8 mouse cellular contexts compared by ENCODE assay signal in genomic region chr7:113513286-113513962, GRCm38 (mm10). TPM values are rescaled to one million over a fixed set of nuclear protein-coding genes. Genes with fewer than 3 reads are reported as not detected.
A peak's percentile ranks its signal among the peaks of the same experiment; 100 is the strongest.
DNase-seq lines count a peak whose midpoint lies in the region; ATAC-seq and TF ChIP-seq lines count a peak whose summit lies in the region.

TSS of gene Far1 (plus strand) at chr7:113513834.

- ATAC-seq in activated CD4-positive, CD25-positive, alpha-beta regulatory T cell, adult 4 months = peak; percentile 90
- peak; percentile 83 for ATAC-seq in megakaryocyte progenitor cell, adult 5-6 weeks (replicated peaks; ENCODE audit: poor library complexity)

- no peak for TF ChIP-seq CTCF in cortical plate, adult 2 months (IDR thresholded peaks at IDR 0.05; ENCODE audit: extremely low read depth, insufficient read depth, low read length)

- H3K4me1 ChIP-seq in cortical plate, adult 2 months (ENCODE audit: control insufficient read depth, insufficient read depth, low read length) = 0 out of 2 replicates have a peak, but pooled peaks cover 1% of the 10 kb centered on the region

- H3K4me3 ChIP-seq in cortical plate, adult 2 months (ENCODE audit: insufficient read depth, low read length) = peak within 1 kb of the TSS; percentile 54

- H3K27ac ChIP-seq in cortical plate, adult 2 months (ENCODE audit: insufficient read depth, low read length) = peak within 1 kb of the TSS; percentile 95

- peak; percentile 91 for TF ChIP-seq POLR2A in cortical plate, adult 2 months (IDR thresholded peaks at IDR 0.05; ENCODE audit: extremely low read depth, insufficient read depth, low read length)

- peak; percentile 99 for DNase-seq in gastrocnemius, postnatal 10 days
- DNase-seq in induced T-regulatory cell, adult 2 months (ENCODE audit: low read depth) = peak; percentile 97
- DNase-seq in left cerebral cortex, adult 9 months (ENCODE audit: low spot score in 2 of 2) = peak; percentile 97 to 98
- DNase-seq in right cerebral cortex, postnatal 14 days = peak; percentile 99
- DNase-seq in urinary bladder, postnatal 36 days (ENCODE audit: low spot score in 2 of 2) = peak; percentile 97 to 98

RNA-seq across cellular contexts. Expression of gene Far1, which starts in this region (rescaled TPM):
- polyA plus RNA-seq in activated CD4-positive, CD25-positive, alpha-beta regulatory T cell, adult 4 months (2017; shearing (Covaris generic)) = 100 to 1,000 TPM in 1 of 2 experiments, 10 to 100 TPM in 1; 95.3 to 103 TPM
- polyA plus RNA-seq in cortical plate, adult 2 months (2012; rRNA removed) = 81.4 and 83.4 TPM in 2 replicates
- 10 to 100 TPM; 25.3 to 36.6 TPM for total RNA-seq in gastrocnemius, postnatal 10 days (2021)
- total RNA-seq in megakaryocyte progenitor cell, adult 5-6 weeks (2015) = 140 and 148 TPM in 2 replicates
- 97.5 and 122 TPM in 2 replicates for total RNA-seq in megakaryocyte progenitor cell, adult 5-6 weeks (2017)

Comparison
In these comparisons a context has a peak if more than half of its experiments do, and no peak if none do; other contexts are left out.
1. Peak in every context shown above with its lines: DNase-seq, ATAC-seq, H3K4me3 ChIP-seq and H3K27ac ChIP-seq.